Mouse (Mus musculus) brain, embryonic 14.5 days (tissue): ENCODE data around the gene Aqp12.

Experiments
- CTCF ChIP-seq: fragments of 200-500 bp; IDR thresholded peaks from 2 replicates; pipeline ENCODE4 v1.5.1; 2012; ENCODE audit warnings: inconsistent platforms, mild to moderate bottlenecking, moderate library complexity, borderline replicate concordance; ENCODE audit not compliant: insufficient read depth, insufficient read length; ENCODE audit errors: extremely low read depth
- POLR2A ChIP-seq: fragments of 200-500 bp; IDR thresholded peaks from 2 replicates; pipeline ENCODE4 v1.6.1; 2012; ENCODE audit warnings: mild to moderate bottlenecking, inconsistent platforms, borderline replicate concordance; ENCODE audit not compliant: poor library complexity, insufficient read depth, insufficient read length, severe bottlenecking; ENCODE audit errors: extremely low read depth

DNA sequence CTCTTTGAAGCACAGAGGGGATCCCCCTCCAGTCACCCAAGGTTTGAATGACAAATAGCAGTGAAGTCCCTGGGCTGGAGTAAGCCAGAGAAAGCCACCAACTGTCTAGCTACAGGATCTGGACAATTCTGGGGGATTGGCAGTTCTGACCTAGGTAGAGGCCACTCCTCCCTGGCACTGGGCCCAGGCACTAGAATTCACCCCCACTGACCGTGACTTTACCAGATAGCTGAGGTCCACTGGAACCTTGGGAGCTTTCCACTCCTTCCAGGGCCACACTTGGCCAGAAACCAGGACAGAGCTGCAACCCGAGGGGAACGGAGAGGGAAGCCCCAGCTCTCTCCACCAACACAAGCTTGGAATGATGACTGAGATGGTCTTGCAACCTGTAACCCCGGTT lies 3.1 kb downstream of the Aqp12 start:
- TF ChIP-seq POLR2A (no peak), CTCF (no peak)
